In the genomic region with DNA sequence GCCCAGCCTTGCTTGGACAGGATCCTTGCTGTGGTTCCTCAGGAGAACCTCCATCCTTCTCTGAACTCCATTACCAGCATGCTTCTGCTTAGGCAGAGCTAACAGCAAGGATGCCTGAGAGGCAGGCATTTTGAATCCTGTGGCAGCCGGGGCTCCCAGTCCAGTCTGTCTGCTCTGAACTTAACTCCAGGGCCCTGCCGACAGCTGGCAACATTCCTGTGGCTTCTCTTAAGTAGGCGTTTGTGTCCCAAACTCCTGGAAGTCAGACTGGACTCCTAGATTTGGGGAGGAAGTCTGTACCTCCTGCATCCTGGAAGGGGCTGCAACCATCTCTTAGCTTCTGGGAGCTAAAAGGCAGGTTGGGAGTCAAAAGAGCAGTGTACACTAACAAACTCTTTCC, we compare ENCODE assay signal across 20 mouse cellular contexts. TPM values are rescaled to one million over a fixed set of nuclear protein-coding genes. Genes with fewer than 3 reads are reported as not detected.
DNase-seq lines count a peak whose midpoint lies in the region; ATAC-seq and TF ChIP-seq lines count a peak whose summit lies in the region.
"Had no signal": no experiment of that assay in that cellular context is flagged by ENCODE, and none has a peak within 500 bp of the region (broad histone marks: within the 10 kb centered on the region; RNA-seq: fewer than 3 reads in every experiment).

No protein-coding gene starts in this region.

- H3K27ac ChIP-seq in heart, adult 2 months = no peak overlapping the region
- peak overlapping the region; percentile 7; the same call in 1 of the 2 replicates for H3K27ac ChIP-seq in embryonic facial prominence, embryonic 12.5 days
- 0 out of 2 replicates have a peak overlapping the region, but pooled peaks have one; percentile 44 for H3K27ac ChIP-seq in limb, embryonic 15.5 days
- no peak overlapping the region for H3K27ac ChIP-seq in midbrain, postnatal 0 days (ENCODE audit: low read depth, low read length)
- H3K27ac ChIP-seq: hindbrain, embryonic 13.5 days; left cerebral cortex, adult 2 months; macrophage; midbrain, embryonic 13.5 days had no signal

- H3K4me2 ChIP-seq in embryonic facial prominence, embryonic 12.5 days (replicated peaks) = no peak overlapping the region
- H3K4me2 ChIP-seq in limb, embryonic 15.5 days = no peak overlapping the region
- H3K4me2 ChIP-seq in midbrain, postnatal 0 days (ENCODE audit: low read depth, low read length, poor library complexity, severe bottlenecking) = no peak overlapping the region
- H3K4me2 ChIP-seq: hindbrain, embryonic 13.5 days; midbrain, embryonic 13.5 days had no signal

- H3K9ac ChIP-seq in heart, adult 2 months (ENCODE audit: low read depth, low read length) = no peak overlapping the region
- H3K9ac ChIP-seq in embryonic facial prominence, embryonic 12.5 days = no peak overlapping the region
- no peak overlapping the region for H3K9ac ChIP-seq in limb, embryonic 15.5 days
- no peak overlapping the region for H3K9ac ChIP-seq in midbrain, postnatal 0 days (replicated peaks; ENCODE audit: low read length, poor library complexity, severe bottlenecking)
- H3K9ac ChIP-seq: hindbrain, embryonic 13.5 days; midbrain, embryonic 13.5 days had no signal

- ATAC-seq in embryonic facial prominence, embryonic 12.5 days (ENCODE audit: insufficient number of reproducible peaks, insufficient read depth, low FRiP score, low TSS enrichment) = no peak
- no peak for ATAC-seq in limb, embryonic 15.5 days (ENCODE audit: insufficient number of reproducible peaks, low FRiP score, low TSS enrichment, low read depth)
- ATAC-seq in midbrain, postnatal 0 days (ENCODE audit: low FRiP score) = no peak
- ATAC-seq: forebrain, embryonic 16.5 days; intestine, embryonic 16.5 days; midbrain, embryonic 13.5 days had no signal

- H3K9me3 ChIP-seq in embryonic facial prominence, embryonic 12.5 days = no peaks in the 10 kb centered on the region
- H3K9me3 ChIP-seq in limb, embryonic 15.5 days = no peaks in the 10 kb centered on the region
- no peaks in the 10 kb centered on the region for H3K9me3 ChIP-seq in midbrain, postnatal 0 days (ENCODE audit: low read length)
- H3K9me3 ChIP-seq: hindbrain, embryonic 13.5 days; midbrain, embryonic 13.5 days had no signal

- peak; percentile 32 for DNase-seq in heart, postnatal 4 days
- no peak for DNase-seq in heart, adult 2 months
- DNase-seq in 3134 (ENCODE audit: extremely low read depth, insufficient read length, low spot score) = peak; percentile 32
- no peak for DNase-seq in midbrain, postnatal 0 days (ENCODE audit: low spot score)
- DNase-seq in ovary, adult 18-20 months (ENCODE audit: low spot score) = no peak
- no peak for DNase-seq in adrenal gland, postnatal 36 days
- DNase-seq: adrenal gland, adult 2 months; cerebellum, adult 2 months; liver; right cerebral cortex, postnatal 4 days; thymus, adult 2 months had no signal

- TF ChIP-seq POLR2A in heart, adult 2 months (IDR thresholded peaks at IDR 0.05; ENCODE audit: insufficient read depth, low read depth, low read length) = no peak

- TF ChIP-seq CTCF in heart, adult 2 months (IDR thresholded peaks at IDR 0.05) = no peak
- TF ChIP-seq CTCF in midbrain, postnatal 0 days (IDR thresholded peaks at IDR 0.05) = no peak

- WGBS in heart, adult 2 months = 49% methylated on average over 3 of the region's 3 CpGs
- 34% methylated on average over 3 of the region's 3 CpGs for WGBS in embryonic facial prominence, embryonic 12.5 days
- WGBS in limb, embryonic 15.5 days = 34% methylated on average over 3 of the region's 3 CpGs
- WGBS in midbrain, postnatal 0 days = 77% methylated on average over 3 of the region's 3 CpGs

- 0 out of 2 replicates have a peak, but pooled peaks cover 5% of the 10 kb centered on the region for H3K27me3 ChIP-seq in heart, adult 2 months (ENCODE audit: control insufficient read depth, insufficient read depth, low read length)
- H3K27me3 ChIP-seq in embryonic facial prominence, embryonic 12.5 days = no peaks in the 10 kb centered on the region
- no peaks in the 10 kb centered on the region for H3K27me3 ChIP-seq in limb, embryonic 15.5 days
- 0 out of 2 replicates have a peak, but pooled peaks cover 10% of the 10 kb centered on the region for H3K27me3 ChIP-seq in midbrain, postnatal 0 days (ENCODE audit: insufficient read depth, low read length)

- H3K4me3 ChIP-seq in heart, adult 2 months = no peak overlapping the region
- H3K4me3 ChIP-seq in embryonic facial prominence, embryonic 12.5 days = no peak overlapping the region
- no peak overlapping the region for H3K4me3 ChIP-seq in limb, embryonic 15.5 days
- no peak overlapping the region for H3K4me3 ChIP-seq in midbrain, postnatal 0 days (ENCODE audit: low read depth, low read length)
- H3K4me3 ChIP-seq: hindbrain, embryonic 13.5 days; left cerebral cortex, adult 2 months; midbrain, embryonic 13.5 days had no signal

- intact Hi-C loops in heart, adult 2 months (cut with DNase I) = no loop called here

- H3K4me1 ChIP-seq in heart, adult 2 months (ENCODE audit: control insufficient read depth, insufficient read depth, low read length) = peaks cover 7% of the 10 kb centered on the region
- H3K4me1 ChIP-seq in embryonic facial prominence, embryonic 12.5 days = peaks cover 41% of the 10 kb centered on the region
- H3K4me1 ChIP-seq in limb, embryonic 15.5 days = peaks cover 59% of the 10 kb centered on the region
- 0 out of 2 replicates have a peak, but pooled peaks cover 6% of the 10 kb centered on the region for H3K4me1 ChIP-seq in midbrain, postnatal 0 days (ENCODE audit: insufficient read depth, low read length)

- peaks cover 2% of the 10 kb centered on the region; the same call in 1 of the 2 replicates for H3K36me3 ChIP-seq in heart, adult 2 months (ENCODE audit: control insufficient read depth, insufficient read depth, low read length)
- H3K36me3 ChIP-seq in embryonic facial prominence, embryonic 12.5 days = peaks cover 18% of the 10 kb centered on the region; the same call in 1 of the 2 replicates
- peaks cover 23% of the 10 kb centered on the region; the same call in 1 of the 2 replicates for H3K36me3 ChIP-seq in limb, embryonic 15.5 days
- peaks cover 5% of the 10 kb centered on the region; the same call in 1 of the 2 replicates for H3K36me3 ChIP-seq in midbrain, postnatal 0 days (ENCODE audit: insufficient read depth, low read length)

- no peak for TF ChIP-seq EP300 in heart, adult 2 months (IDR thresholded peaks at IDR 0.05; ENCODE audit: insufficient read depth, low read depth, low read length)

- H3K79me2 ChIP-seq in heart, adult 2 months (replicated peaks; ENCODE audit: control insufficient read depth, insufficient read depth, low read length) = no peaks in the 10 kb centered on the region

RNA-seq across cellular contexts. Expression of a gene that starts 3.0 kb away (rescaled TPM):
- 10 to 100 TPM; 31.5 to 32.8 TPM for total RNA-seq in heart, postnatal 4 days (2021)
- 10 to 100 TPM; 13.9 to 17.5 TPM for total RNA-seq in heart, adult 2 months (2021)
- 11.2 and 14.5 TPM in 2 replicates for polyA plus RNA-seq in heart, adult 2 months (2012; rRNA removed)
- polyA plus RNA-seq in embryonic facial prominence, embryonic 12.5 days (2016; fragmentation: Nextera tagmentation; extraction: Ambion mirVana) = 35.3 and 38.5 TPM in 2 replicates
- 31.0 and 33.6 TPM in 2 replicates for polyA plus RNA-seq in limb, embryonic 15.5 days (2015; fragmentation: Nextera tagmentation; extraction: Ambion mirVana)
- total RNA-seq in midbrain, postnatal 0 days (2014; rRNA removed) = 16.8 and 20.5 TPM in 2 replicates
- polyA plus RNA-seq in midbrain, postnatal 0 days (2015; fragmentation: Nextera tagmentation; extraction: Ambion mirVana) = 3.4 TPM in 2 replicates
- 10 to 100 TPM; 24.7 to 28.3 TPM for total RNA-seq in adrenal gland, postnatal 36 days (2021)
- total RNA-seq: common myeloid progenitor, adult 5-6 weeks had no signal
- polyA plus RNA-seq: macrophage had no signal

Comparison
In these comparisons a context has a peak if more than half of its experiments do, and no peak if none do; other contexts are left out.
1. DNase-seq: peak in heart, postnatal 4 days (single experiment) and 3134 (single experiment); none in heart, adult 2 months (0 of 2), midbrain, postnatal 0 days (single experiment), ovary, adult 18-20 months (single experiment) and adrenal gland, postnatal 36 days (0 of 2).
2. H3K27ac ChIP-seq: peak in embryonic facial prominence, embryonic 12.5 days (single experiment) and limb, embryonic 15.5 days (single experiment); none in heart, adult 2 months (single experiment) and midbrain, postnatal 0 days (single experiment).